In genomic region chrX:6324056-6324455, GRCm38 (mm10) we compare ENCODE assay signal across 13 mouse cellular contexts. TPM values are rescaled to one million over a fixed set of nuclear protein-coding genes. Genes with fewer than 3 reads are reported as not detected.
DNase-seq lines count a peak whose midpoint lies in the region; ATAC-seq and TF ChIP-seq lines count a peak whose summit lies in the region.
"Had no signal": no experiment of that assay in that cellular context is flagged by ENCODE, and none has a peak within 500 bp of the region (broad histone marks: within the 10 kb centered on the region; RNA-seq: fewer than 3 reads in every experiment).

No protein-coding gene starts in this region.

- no peak overlapping the region for H3K4me2 ChIP-seq in liver, postnatal 0 days (ENCODE audit: low read depth, low read length)
- no peak overlapping the region for H3K4me2 ChIP-seq in liver, embryonic 12.5 days

- ATAC-seq in liver, postnatal 0 days, result no peak
- ATAC-seq in liver, embryonic 12.5 days, result no peak
- ATAC-seq: forebrain, embryonic 16.5 days had no signal

- no peaks in the 10 kb centered on the region for H3K27me3 ChIP-seq in liver, postnatal 0 days (ENCODE audit: insufficient read depth, low read length)
- H3K27me3 ChIP-seq in liver, embryonic 12.5 days (replicated peaks), result no peaks in the 10 kb centered on the region

- no peak overlapping the region for H3K9ac ChIP-seq in liver, postnatal 0 days (replicated peaks)
- no peak overlapping the region for H3K9ac ChIP-seq in liver, embryonic 12.5 days

- H3K4me3 ChIP-seq in liver, postnatal 0 days (ENCODE audit: low read depth, low read length), result no peak overlapping the region
- H3K4me3 ChIP-seq in liver, embryonic 12.5 days, result no peak overlapping the region

- DNase-seq in heart, postnatal 10 days, result peak; percentile 2 to 17
- no peak for DNase-seq in heart, postnatal 36 days
- no peak for DNase-seq in liver, postnatal 0 days
- peak; percentile 59 for DNase-seq in adipocyte (ENCODE audit: low spot score)
- peak; percentile 12 for DNase-seq in mesoderm, embryonic 11.5 days (ENCODE audit: low read depth, low spot score)
- no peak for DNase-seq in ovary, adult 18-20 months (ENCODE audit: low spot score)
- DNase-seq in testis, postnatal 10 days (ENCODE audit: low spot score), result no peak
- DNase-seq: right cerebral cortex, postnatal 14 days had no signal

- intact Hi-C loops in heart, postnatal 10 days (cut with DNase I), result loop anchor here (2.0 to 5.0 kb wide), 2 partner anchors 151 to 198 kb away; no protein-coding TSS in a partner anchor
- intact Hi-C loops in heart, postnatal 36 days (cut with DNase I), result loop anchor here (2.0 to 5.0 kb wide), 3 partner anchors 62 to 199 kb away; no protein-coding TSS in a partner anchor

- WGBS in liver, postnatal 0 days (ENCODE audit: insufficient replicate concordance), result 42% methylated on average over 1 of the region's 1 CpGs
- 30% methylated on average over 1 of the region's 1 CpGs for WGBS in liver, embryonic 12.5 days (ENCODE audit: insufficient replicate concordance)

- no peaks in the 10 kb centered on the region for H3K36me3 ChIP-seq in liver, postnatal 0 days (replicated peaks; ENCODE audit: insufficient read depth, low read length)
- no peaks in the 10 kb centered on the region for H3K36me3 ChIP-seq in liver, embryonic 12.5 days

- H3K9me3 ChIP-seq in liver, postnatal 0 days (ENCODE audit: low read length), result no peaks in the 10 kb centered on the region
- H3K9me3 ChIP-seq in liver, embryonic 12.5 days (replicated peaks), result no peaks in the 10 kb centered on the region

- no peak for TF ChIP-seq EP300 in liver, postnatal 0 days (IDR thresholded peaks at IDR 0.05; ENCODE audit: low read depth)

- H3K27ac ChIP-seq in liver, postnatal 0 days (ENCODE audit: low read depth), result no peak overlapping the region
- no peak overlapping the region for H3K27ac ChIP-seq in liver, embryonic 12.5 days
- H3K27ac ChIP-seq: macrophage had no signal

- peak; percentile 37 for TF ChIP-seq CTCF in liver, postnatal 0 days (IDR thresholded peaks at IDR 0.05; ENCODE audit: low read depth)

- H3K4me1 ChIP-seq in liver, postnatal 0 days (ENCODE audit: insufficient read depth), result no peaks in the 10 kb centered on the region
- no peaks in the 10 kb centered on the region for H3K4me1 ChIP-seq in liver, embryonic 12.5 days

RNA-seq across cellular contexts. Expression of gene Bmp15, which starts 3.5 kb away (rescaled TPM):
- under 1 TPM; 0.15 to 0.22 TPM for total RNA-seq in heart, postnatal 10 days (2021)
- not detected for total RNA-seq in heart, postnatal 36 days (2021)
- not detected in 2 replicates for polyA plus RNA-seq in liver, postnatal 0 days (2015; fragmentation: Nextera tagmentation; extraction: Ambion mirVana)
- not detected in 2 replicates for polyA plus RNA-seq in liver, embryonic 12.5 days (2016; fragmentation: Nextera tagmentation; extraction: Ambion mirVana)
- total RNA-seq: common myeloid progenitor, adult 5-6 weeks had no signal
- polyA plus RNA-seq: macrophage; neural tube, embryonic 11.5 days had no signal

Comparison
In these comparisons a context has a peak if more than half of its experiments do, and no peak if none do; other contexts are left out.
1. DNase-seq: peak in heart, postnatal 10 days (2 of 2), adipocyte (single experiment) and mesoderm, embryonic 11.5 days (single experiment); none in heart, postnatal 36 days (0 of 2), liver, postnatal 0 days (single experiment), ovary, adult 18-20 months (single experiment) and testis, postnatal 10 days (single experiment).